Mouse (Mus musculus): ENCODE results near the gene Zc3h7a.

DNA sequence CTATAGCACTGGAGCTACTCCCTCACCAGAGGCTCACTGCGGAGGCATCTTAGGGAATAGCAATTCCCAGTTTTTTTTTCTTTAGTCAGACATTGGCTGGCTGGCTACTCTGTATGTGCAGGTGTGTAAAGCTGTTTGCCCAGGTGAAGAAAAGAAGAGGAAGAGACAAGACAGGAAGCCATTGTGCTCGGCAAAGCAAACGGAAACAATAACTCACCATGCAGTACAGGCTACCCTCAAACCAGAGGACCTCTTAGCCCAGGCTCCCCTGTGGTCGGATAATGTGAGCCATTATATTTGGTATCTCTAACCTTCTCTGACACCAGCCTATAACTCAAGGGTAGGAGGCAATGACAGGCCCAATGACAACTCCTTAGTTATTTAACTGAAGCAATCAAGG is 20.9 kb upstream of the Zc3h7a start:
- TF ChIP-seq CTCF (IDR thresholded peaks at IDR 0.05; ENCODE audit: low read depth), result no peak
- no peak for TF ChIP-seq EP300 (IDR thresholded peaks at IDR 0.05; ENCODE audit: low read depth)
